Mouse (Mus musculus): ENCODE data around the gene Slc24a4. TPM values are rescaled to one million over a fixed set of nuclear protein-coding genes. Genes with fewer than 3 reads are reported as not detected.
A peak's percentile ranks its signal among the peaks of the same experiment; 100 is the strongest.

Slc24a4 gene
- total and polyA plus RNA-seq, 3 experiments, result 0.23 to 0.69 (median 0.34) TPM

GRCm38 (mm10) chr12:102128791-102129507 is 416 bp downstream of the Slc24a4 start:
- peaks cover 4% of the 10 kb centered on the region for H3K9me3 ChIP-seq (replicated peaks; ENCODE audit: low read length)
- in situ Hi-C loops (cut with MboI; ENCODE audit: low pct_ligation_motif_present, low pct_unique_long_range_greater_than_20kb, low sequenced_read_pairs), result no loop called here
- peak overlapping the region in 1 of 3 experiments; percentile 23 for H3K4me3 ChIP-seq (replicated peaks in 1 of 3; ENCODE audit: low read depth in 2 of 3, low read length in 2 of 3, poor library complexity in 1 of 3)
- dilution Hi-C loops (cut with MboI; ENCODE audit: extremely low pct_ligation_motif_present, extremely low pct_unique_long_range_greater_than_20kb, low sequenced_read_pairs), result no loop called here
- H3K4me1 ChIP-seq (ENCODE audit: control insufficient read depth in 1 of 2, insufficient read depth in 2 of 2), result peaks cover 3 to 19% of the 10 kb centered on the region in 2 experiments; a peak in 2 of 4 replicates
- no peaks in the 10 kb centered on the region for H3K79me2 ChIP-seq (replicated peaks; ENCODE audit: control insufficient read depth, extremely low read depth, insufficient read depth, poor library complexity, severe bottlenecking)
- no peak overlapping the region for H3K9ac ChIP-seq (ENCODE audit: insufficient read depth, low read depth)
- H3K36me3 ChIP-seq (replicated peaks in 1 of 2; ENCODE audit: control insufficient read depth in 1 of 2, insufficient read depth in 1 of 2, low read length in 1 of 2), result no peaks in the 10 kb centered on the region
- H3K4me2 ChIP-seq (ENCODE audit: insufficient read depth, low read depth, poor library complexity, severe bottlenecking), result peak overlapping the region; percentile 7; the same call in 1 of the 2 replicates
- peak; percentile 2 for TF ChIP-seq RAD21 (IDR thresholded peaks at IDR 0.05; ENCODE audit: low read depth, low read length)
- no peak for TF ChIP-seq HCFC1 (IDR thresholded peaks at IDR 0.05; ENCODE audit: low read depth, low read length)
- TF ChIP-seq SMC3 (IDR thresholded peaks at IDR 0.05; ENCODE audit: low read depth, low read length), result no peak
- TF ChIP-seq JUN (IDR thresholded peaks at IDR 0.05; ENCODE audit: insufficient read depth, low read depth, low read length), result no peak
- peak in 1 of 2 experiments; percentile 8; a peak in 1 of 4 replicates for TF ChIP-seq CTCF (conservative IDR thresholded peaks at IDR 0.05 in 1 of 2, IDR thresholded peaks at IDR 0.05 in 1 of 2; ENCODE audit: low read depth in 2 of 2, low read length in 2 of 2)
- no peak for TF ChIP-seq NRF1 (IDR thresholded peaks at IDR 0.05; ENCODE audit: low read depth, low read length)
- no peak for TF ChIP-seq USF2 (conservative IDR thresholded peaks at IDR 0.05; ENCODE audit: low read depth, low read length)
- TF ChIP-seq NELFE (IDR thresholded peaks at IDR 0.05; ENCODE audit: low read depth, low read length), result no peak
- no peak for TF ChIP-seq GABPA (IDR thresholded peaks at IDR 0.05; ENCODE audit: insufficient replicate concordance, low read depth, low read length)
- TF ChIP-seq MYC (IDR thresholded peaks at IDR 0.05; ENCODE audit: low read depth, low read length), result no peak
- no peak for TF ChIP-seq ZKSCAN1 (IDR thresholded peaks at IDR 0.05; ENCODE audit: borderline replicate concordance, low read depth, low read length)
- peaks cover 31% of the 10 kb centered on the region for H3K27me3 ChIP-seq (replicated peaks)
- H3K27ac ChIP-seq (ENCODE audit: insufficient read depth, low read depth), result no peak overlapping the region
- no peak for DNase-seq (ENCODE audit: extremely low read depth)

GRCm38 (mm10) chr12:102129508-102130030 is 1.0 kb downstream of the Slc24a4 start:
- Histone ChIP-seq H3K4me3 (replicated peaks in 1 of 3; ENCODE audit: low read depth in 2 of 3, low read length in 2 of 3, poor library complexity in 1 of 3) (no peak overlapping the region), H3K27me3 (replicated peaks) (peaks cover 31% of the 10 kb centered on the region)

More at GRCm38 (mm10) chr12:102129508-102130030, 1.0 kb downstream of the Slc24a4 start:
- no peak overlapping the region for H3K9ac ChIP-seq (ENCODE audit: insufficient read depth, low read depth)
- no peaks in the 10 kb centered on the region for H3K79me2 ChIP-seq (replicated peaks; ENCODE audit: control insufficient read depth, extremely low read depth, insufficient read depth, poor library complexity, severe bottlenecking)
- dilution Hi-C loops (cut with MboI; ENCODE audit: extremely low pct_ligation_motif_present, extremely low pct_unique_long_range_greater_than_20kb, low sequenced_read_pairs), result no loop called here
- H3K4me1 ChIP-seq (ENCODE audit: control insufficient read depth in 1 of 2, insufficient read depth in 2 of 2), result peaks cover 3 to 19% of the 10 kb centered on the region in 2 experiments; a peak in 2 of 4 replicates
- TF ChIP-seq RCOR1 (conservative IDR thresholded peaks at IDR 0.05; ENCODE audit: low read depth, low read length) (no peak), CHD1 (IDR thresholded peaks at IDR 0.05; ENCODE audit: low read depth, low read length) (no peak), ZNF384 (IDR thresholded peaks at IDR 0.05; ENCODE audit: low read depth, low read length) (no peak), MYC (IDR thresholded peaks at IDR 0.05; ENCODE audit: low read depth, low read length) (no peak), SIN3A (IDR thresholded peaks at IDR 0.05; ENCODE audit: low read length) (no peak), E2F4 (IDR thresholded peaks at IDR 0.05; ENCODE audit: insufficient replicate concordance, low read depth, low read length) (no peak)
- in situ Hi-C loops (cut with MboI; ENCODE audit: low pct_ligation_motif_present, low pct_unique_long_range_greater_than_20kb, low sequenced_read_pairs), result no loop called here
- no peaks in the 10 kb centered on the region for H3K36me3 ChIP-seq (replicated peaks in 1 of 2; ENCODE audit: control insufficient read depth in 1 of 2, insufficient read depth in 1 of 2, low read length in 1 of 2)
- H3K27ac ChIP-seq (ENCODE audit: insufficient read depth, low read depth), result no peak overlapping the region
- peaks cover 4% of the 10 kb centered on the region for H3K9me3 ChIP-seq (replicated peaks; ENCODE audit: low read length)
- no peak for DNase-seq (ENCODE audit: extremely low read depth)
- no peak overlapping the region for H3K4me2 ChIP-seq (ENCODE audit: insufficient read depth, low read depth, poor library complexity, severe bottlenecking)
